Mouse (Mus musculus) adrenal gland, adult 2 months (tissue): ENCODE data around the gene Txnrd2. TPM values are rescaled to one million over a fixed set of nuclear protein-coding genes. Genes with fewer than 3 reads are reported as not detected.

Experiments used
- DNase-seq: peaks from one replicate; pipeline ENCODE4 v3.0.0; 2021
- polyA plus RNA-seq: library from polyadenylated mRNA; depleted of rRNA; stranded (reverse); fragments of >200 nt; gene quantifications from 2 replicates; pipeline ENCODE4 v1.2.3, GENCODE M21; 2012
- total RNA-seq, 2 experiments: library from RNA; stranded (reverse); gene quantifications; 2 replicates each; pipeline ENCODE4 v1.2.3; 2021

The Txnrd2 gene
- total and polyA plus RNA-seq, 3 experiments, result 64.6 to 73.3 (median 73.3) TPM

GRCm38 (mm10) chr16:18393595-18393994 lies 32.6 kb upstream of the Txnrd2 start:
- no peak for DNase-seq

- no peak for DNase-seq
Measured at GRCm38 (mm10) chr16:18394056-18394455, 32.1 kb upstream of the Txnrd2 start.

- DNase-seq, result no peak
Measured at GRCm38 (mm10) chr16:18394777-18395619, 31.2 kb upstream of the Txnrd2 start.

GRCm38 (mm10) chr16:18395620-18396036 lies 30.6 kb upstream of the Txnrd2 start:
- DNase-seq, result peak; percentile 90

- peak; percentile 81 for DNase-seq
Measured at GRCm38 (mm10) chr16:18396201-18396600, 30.0 kb upstream of the Txnrd2 start.

GRCm38 (mm10) chr16:18396791-18397621 lies 29.2 kb upstream of the Txnrd2 start:
- DNase-seq, result no peak

- DNase-seq, result no peak
Measured at GRCm38 (mm10) chr16:18400028-18400427, 26.2 kb upstream of the Txnrd2 start.

GRCm38 (mm10) chr16:18400472-18401216 lies 25.5 kb upstream of the Txnrd2 start:
- DNase-seq, result no peak

GRCm38 (mm10) chr16:18403285-18403684 lies 22.9 kb upstream of the Txnrd2 start:
- DNase-seq, result no peak

GRCm38 (mm10) chr16:18405091-18405854 lies 20.9 kb upstream of the Txnrd2 start:
- no peak for DNase-seq

GRCm38 (mm10) chr16:18405876-18406275 lies 20.3 kb upstream of the Txnrd2 start:
- peak; percentile 34 for DNase-seq

- peak; percentile 76 for DNase-seq
Measured at GRCm38 (mm10) chr16:18406293-18406692, 19.9 kb upstream of the Txnrd2 start.

- DNase-seq, result no peak
Measured at GRCm38 (mm10) chr16:18407912-18408311, 18.3 kb upstream of the Txnrd2 start.

- DNase-seq, result no peak
Measured at GRCm38 (mm10) chr16:18409776-18410175, 16.4 kb upstream of the Txnrd2 start.

GRCm38 (mm10) chr16:18410418-18410817 lies 15.8 kb upstream of the Txnrd2 start:
- DNase-seq, result peak; percentile 49

- no peak for DNase-seq
Measured at GRCm38 (mm10) chr16:18411026-18411649, 15.0 kb upstream of the Txnrd2 start.

GRCm38 (mm10) chr16:18411802-18412476 lies 14.2 kb upstream of the Txnrd2 start:
- peak; percentile 93 for DNase-seq

GRCm38 (mm10) chr16:18413032-18413816 lies 13.0 kb upstream of the Txnrd2 start:
- DNase-seq, result no peak

GRCm38 (mm10) chr16:18416094-18416761 lies 10.0 kb upstream of the Txnrd2 start:
- peak; percentile 87 for DNase-seq
